Mouse (Mus musculus) thymus, postnatal 10 days (tissue): ENCODE results near the gene Tomm20.

ENCODE experiments used
- DNase-seq, 2 experiments: peaks; one replicate each; pipeline ENCODE4 v3.0.0; 2021; ENCODE audit warnings: low spot score in 2 of 2

Tomm20 gene

DNA sequence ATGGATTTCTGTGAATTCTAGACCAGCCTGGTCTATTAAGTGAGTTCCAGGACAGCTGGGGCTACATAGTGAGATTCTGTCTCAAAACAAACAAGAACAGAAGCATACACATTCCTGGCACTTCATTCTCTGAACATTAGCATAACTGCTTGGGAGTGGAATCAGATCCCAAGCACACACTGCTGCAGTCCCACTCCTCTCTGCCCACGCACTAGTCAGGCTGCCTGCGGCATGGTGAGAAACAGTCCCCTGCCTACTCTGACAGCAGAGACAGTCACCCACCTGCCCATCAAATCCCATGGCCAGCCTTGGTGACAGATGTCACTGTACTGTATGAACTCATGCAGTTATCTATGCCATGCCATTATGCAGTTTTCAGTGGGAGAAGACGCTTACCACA is 15.9 kb upstream of the Tomm20 start:
- DNase-seq = no peak

DNA sequence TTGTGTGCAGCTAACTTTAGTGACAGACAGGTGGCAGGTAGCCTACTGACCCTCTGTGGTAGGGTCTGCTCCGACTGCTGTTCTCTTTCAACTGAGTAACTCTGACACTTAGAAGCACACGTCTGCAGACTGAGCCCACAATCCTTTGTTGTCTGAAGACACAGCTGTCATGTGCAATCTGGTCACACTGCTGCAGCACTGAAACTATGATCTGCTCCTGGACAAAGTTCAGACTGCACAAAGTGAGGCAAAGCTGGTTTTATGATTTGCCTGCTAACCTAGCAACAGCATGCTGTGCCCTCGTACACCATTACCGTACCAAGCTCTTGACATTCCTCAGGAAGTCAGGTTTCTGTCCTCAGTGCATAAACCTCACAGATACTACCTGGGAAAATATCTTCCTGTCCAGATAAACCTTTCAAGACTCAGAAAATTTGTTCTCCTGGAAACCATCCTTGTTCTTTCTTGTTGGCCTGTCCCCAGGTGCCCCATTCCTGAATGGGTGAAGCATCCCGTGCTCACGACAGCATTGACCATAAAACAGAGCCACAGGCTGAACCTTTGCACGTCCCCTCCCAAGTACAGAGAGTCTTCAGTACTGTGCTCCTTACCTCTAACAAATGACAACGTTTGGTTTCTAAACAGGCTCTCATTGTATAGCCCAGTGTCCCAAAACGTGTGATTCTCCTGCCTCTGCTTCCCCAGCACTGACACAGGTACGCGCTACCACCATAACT is 6.4 kb upstream of the Tomm20 start:
- no peak for DNase-seq

DNA sequence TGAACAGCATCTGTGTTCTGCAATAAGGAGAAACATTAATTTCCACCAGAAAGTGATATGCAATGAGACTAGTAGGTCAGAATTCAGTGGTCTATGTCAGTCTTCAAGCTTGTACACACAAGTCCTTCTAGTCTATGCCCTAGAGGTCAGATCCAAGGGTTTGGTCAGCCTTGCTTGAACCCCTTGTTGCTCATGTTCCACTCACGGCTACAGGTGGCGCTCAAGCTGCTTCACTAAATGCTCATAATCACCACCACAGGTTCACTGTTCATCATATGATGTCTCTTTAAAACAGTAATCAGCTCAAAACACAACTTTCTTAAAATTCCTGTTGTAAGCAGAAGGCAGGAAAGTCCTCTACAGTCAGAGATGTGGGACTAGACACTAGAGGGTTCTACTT is 3.9 kb upstream of the Tomm20 start:
- DNase-seq = no peak

DNA sequence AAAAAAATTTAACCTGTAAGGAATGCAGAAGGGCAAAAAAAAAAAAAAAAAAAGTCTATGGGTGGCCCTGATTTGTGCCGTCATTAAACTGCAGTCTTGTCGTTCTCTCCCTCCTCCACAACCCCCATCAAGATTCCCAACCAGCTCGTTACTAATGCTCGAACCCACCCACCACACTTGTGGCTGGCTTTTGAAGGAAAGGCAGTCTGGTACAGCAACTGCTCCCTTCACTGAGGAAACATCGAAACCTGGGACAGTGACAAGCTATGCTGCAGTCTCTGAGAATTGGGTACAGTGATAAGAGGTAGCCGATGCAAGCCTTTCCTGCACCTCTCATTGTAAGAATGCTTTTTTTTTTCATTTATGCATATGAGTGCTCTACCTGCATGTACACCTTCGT is 800 bp upstream of the Tomm20 start:
- DNase-seq = no peak

DNA sequence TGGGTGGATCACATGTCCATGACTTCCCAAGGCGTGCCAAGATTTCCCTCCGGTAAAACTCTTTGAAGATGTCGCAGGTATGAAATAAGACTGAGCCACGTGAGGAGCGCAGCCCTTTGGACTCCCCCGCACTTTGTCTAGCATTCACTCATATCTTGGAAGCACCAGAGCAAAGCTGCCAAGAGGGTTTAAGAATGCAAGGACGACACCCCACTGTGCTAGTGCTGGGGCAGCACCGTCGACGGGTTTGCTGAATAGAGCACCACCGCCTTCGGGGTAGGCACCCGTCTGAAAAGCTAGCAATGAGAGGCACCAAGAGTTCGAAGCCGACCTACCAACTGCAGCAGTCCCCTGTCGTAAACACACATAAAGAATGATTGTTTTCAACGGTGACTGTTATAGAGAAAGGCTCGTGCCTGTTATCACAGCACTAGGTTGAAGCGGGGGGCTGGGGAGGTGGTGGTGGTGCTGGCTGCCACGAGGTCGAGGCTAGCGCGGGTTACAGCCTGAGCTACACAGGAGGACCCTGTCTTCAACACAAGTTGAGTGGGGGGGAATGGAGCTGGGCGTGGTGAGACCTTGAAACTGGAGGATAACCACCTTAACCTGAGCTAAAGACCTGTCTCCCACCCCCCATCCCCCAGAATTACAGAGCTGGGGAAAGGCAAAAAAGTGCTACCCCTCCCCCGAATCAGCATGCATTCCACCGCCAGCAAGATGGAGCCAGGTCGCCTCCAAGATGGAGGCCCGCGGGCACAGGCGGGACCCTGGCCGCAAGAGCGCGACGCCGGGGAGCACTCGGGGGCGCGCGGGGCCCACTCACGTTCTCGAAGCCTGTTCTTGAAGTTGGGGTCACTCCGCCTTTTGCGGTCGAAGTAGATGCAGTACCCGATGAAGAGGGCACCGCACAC is 608 bp downstream of the Tomm20 start:
- DNase-seq = peak; percentile 26 to 29

DNA sequence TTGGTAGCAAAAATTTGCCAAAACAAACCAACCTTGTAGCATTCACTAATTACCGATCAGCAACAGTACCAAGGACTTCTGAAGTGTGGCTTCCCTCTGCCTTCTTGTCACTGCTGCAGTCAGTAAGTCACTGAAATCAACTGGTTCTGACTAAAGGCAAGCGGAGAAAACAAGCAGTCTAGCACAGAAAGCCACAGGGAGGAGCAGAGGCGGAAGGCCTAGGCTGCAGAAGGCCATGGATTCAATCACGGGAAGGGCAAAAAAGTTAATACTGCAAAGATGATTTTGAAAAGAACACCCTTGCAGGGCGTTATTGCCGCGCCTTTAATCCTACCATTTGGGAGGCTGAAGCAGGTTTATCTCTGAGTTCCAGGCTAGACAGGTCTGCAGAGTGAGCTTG is 2.1 kb downstream of the Tomm20 start:
- no peak for DNase-seq

DNA sequence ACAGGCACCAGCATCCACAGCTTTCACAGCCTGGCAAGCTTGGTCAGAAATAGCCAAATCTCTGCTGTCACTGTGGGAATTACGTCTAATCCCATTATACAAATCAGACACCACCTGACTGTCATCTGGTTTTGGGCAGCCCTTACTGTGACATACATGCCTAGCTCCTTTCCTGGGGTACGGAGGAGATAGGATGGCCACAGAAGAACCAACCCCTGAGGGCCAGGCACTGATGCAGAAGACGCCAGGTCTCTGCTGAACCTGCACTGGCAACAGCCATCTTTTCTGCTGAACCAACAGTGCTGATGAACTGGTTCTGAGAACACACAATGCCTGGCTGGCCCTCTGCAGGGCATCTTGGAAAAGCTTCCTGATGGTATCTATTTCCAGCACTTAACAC is 8.3 kb downstream of the Tomm20 start:
- DNase-seq = no peak

DNA sequence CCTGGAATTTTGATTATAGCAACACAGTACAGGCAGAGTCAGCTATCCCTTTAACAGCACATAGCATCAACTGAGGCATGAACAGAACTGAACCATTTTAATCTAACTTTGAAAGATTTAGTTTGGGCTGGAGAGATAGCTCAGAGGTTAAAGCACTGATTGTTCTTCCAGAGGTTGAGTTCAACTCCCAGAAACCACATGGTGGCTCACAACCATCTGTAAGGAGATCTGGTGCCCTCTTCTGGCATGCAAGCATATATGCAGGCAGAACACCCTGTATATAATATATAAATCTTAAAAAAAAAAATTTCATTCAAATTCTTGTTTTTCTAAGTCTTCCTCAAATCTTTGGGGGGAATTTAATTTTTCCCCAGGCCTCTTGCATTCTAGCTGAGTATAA is 9.7 kb downstream of the Tomm20 start:
- DNase-seq = peak in 1 of 2 experiments; percentile 39

DNA sequence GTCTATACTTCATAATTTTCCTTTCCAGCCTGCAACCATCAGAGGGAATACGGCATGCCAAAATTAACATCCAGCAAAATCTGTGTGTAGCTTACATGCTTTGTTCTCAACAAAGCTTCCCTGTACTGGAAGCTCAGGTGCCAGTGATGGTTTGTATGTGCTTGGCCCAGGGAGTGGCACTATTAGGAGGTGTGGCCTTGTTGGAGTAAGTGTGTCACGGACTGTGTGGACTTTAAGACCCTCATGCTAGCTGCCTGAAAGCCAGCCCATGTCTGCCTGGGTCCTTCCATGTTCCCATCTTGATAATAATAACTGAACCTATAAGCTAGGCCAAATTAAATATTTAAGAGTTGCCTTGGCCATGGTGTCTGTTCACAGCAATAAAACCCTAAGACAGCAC is 10.3 kb downstream of the Tomm20 start:
- DNase-seq = no peak

DNA sequence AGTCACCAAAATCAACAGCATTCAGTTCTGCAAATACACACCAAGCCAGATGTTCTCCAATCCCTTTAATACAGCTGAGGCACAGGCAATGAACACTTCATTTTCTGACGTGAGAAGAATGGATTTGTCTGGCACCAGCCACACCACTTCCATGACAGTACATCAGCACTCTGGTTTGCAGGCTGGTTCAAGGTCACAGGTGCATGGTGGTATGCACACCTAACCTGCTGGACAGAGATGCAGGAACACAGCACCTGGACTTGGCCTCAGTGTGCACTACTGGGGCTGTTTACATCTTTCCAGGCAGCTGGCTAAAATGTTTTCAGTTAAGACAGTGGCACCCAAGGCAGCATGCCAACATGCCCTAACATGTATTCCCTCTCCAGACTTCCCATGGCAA is 13.0 kb downstream of the Tomm20 start:
- no peak for DNase-seq

DNA sequence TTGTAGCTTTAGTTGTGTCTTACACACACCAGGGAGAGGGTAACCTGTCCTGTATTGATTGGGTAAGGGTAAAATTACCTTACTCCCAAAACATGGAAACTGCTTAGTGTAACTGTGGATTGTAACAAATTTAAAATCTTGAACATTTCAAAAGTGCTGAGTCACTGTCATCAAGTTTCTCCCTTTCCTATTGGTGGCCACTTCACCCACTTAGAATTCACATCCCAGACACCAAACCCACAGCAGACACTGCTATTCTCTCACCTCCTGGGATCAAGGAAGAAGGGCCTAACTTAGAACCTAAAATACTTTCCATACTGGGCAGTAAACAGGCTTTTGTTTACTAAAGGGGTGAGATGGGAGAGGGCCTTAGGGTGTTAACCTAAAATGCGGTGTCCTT is 13.4 kb downstream of the Tomm20 start:
- DNase-seq = no peak

DNA sequence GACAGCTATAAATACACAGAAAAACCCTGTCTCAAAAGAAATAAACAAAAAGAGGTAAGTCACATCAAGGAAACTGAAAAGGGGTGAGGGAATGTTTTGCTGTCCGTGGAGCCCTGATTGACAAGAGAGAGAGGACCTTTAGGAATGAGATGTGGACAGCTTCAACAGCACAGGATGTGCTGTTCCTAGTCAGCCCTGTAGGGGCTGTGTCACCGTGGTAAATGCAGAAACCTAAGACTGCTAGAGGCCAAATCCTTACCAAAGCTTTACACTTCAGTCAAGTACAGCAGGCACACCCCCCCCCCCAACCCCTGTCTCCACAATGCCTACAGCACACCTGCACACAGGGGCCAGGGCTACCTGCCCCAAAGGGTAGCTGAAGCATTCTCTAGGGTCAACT is 13.9 kb downstream of the Tomm20 start:
- DNase-seq = no peak

DNA sequence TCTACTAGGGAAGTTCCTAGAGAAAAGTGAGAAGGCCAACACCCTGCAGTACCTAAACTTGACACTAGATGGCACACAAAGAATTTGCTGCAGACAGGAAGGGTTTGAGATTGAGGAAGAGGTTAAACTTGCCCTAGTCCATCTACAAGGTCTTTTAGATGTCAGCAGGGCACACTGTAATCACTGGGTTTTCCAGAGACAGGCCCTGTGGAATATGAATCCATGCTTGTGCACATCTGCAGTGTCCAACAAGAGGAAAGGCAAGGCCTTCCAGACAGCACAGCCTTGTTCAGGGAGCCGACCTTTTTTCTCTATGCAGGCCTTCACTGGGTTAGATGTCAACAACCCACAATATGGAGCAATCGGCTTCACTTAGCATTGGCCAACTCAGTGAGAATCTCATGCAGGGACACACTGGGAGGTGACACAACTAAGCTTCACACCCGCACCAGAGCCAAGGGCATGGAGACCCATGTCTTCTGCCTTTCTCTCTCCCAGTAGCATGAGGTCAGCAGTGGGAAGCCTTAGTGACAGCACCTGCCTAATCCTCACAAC is 16.0 kb downstream of the Tomm20 start:
- DNase-seq = peak; percentile 20 to 73

DNA sequence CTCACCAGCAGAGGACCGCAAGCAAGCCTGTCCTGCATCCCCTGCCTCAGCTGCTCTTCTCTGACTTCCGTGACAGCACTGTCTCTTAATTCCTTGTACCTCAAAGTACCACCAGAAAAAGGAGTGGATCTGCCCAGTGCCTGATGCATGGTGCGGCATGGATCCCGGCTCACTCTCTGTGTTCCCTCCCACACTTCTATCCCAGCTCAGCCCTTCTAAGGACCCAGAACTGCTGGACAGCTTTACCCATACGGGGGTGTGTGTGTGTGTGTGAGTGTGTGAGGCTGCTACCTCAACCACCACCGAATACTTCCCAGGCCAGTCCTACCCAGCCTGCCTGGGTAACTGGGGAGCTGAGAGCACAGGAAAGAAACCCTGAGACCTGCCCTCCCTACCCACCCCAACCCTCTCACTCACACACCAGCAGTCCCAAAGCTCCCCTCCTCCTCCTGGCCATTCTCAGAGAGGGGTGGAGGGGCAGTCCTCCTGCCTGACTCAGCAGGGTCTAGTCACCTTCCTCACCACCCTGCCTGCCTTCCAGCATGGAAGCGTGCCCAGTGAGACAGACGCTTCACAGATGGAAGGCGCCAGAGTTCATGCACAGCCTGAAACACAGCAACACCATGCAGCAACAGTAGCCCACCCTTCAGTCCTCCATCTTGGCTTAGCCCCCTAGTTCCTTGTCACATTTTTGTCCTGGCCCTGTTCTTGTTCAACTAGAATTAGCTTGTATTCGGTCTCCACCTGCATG is 16.7 kb downstream of the Tomm20 start:
- DNase-seq = no peak

DNA sequence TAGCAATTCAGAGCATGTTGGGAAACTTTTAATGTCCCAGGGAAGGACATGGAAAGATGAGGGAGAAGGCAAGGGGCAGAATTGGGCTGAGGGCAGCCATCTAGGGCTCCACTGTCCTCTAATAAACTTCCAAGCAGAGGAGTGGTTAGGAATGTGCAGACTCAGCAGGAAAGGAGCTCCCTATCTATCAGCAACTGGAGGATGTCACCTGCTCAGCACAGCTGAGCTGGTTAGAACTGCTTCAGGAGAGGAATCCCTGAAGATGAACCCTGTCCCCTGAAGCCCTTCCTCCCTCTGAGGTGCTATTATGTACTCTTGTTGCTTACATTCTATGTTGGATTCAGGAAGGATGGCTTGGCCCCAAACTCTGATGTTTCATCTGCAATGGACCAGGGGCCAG is 17.6 kb downstream of the Tomm20 start:
- no peak for DNase-seq

DNA sequence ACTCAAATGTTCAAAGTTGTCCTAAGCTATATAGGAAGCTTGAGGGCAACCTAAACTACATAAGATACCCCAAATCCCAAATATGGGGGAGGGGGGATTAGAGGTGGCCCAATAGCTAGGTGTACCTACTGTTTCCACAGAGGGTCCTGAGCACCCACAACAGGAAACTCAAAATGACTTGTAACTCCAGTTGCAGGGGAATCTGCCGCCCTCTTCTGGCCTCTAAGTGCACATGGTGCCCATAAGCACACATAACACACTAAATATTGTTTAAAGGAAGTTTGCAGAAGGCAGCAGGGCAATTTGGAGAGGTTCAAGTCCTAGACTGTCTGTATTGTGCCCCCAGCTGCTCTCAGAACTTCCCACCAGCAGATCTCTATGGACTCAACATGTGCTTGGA is 18.6 kb downstream of the Tomm20 start:
- peak; percentile 26 to 36 for DNase-seq

DNA sequence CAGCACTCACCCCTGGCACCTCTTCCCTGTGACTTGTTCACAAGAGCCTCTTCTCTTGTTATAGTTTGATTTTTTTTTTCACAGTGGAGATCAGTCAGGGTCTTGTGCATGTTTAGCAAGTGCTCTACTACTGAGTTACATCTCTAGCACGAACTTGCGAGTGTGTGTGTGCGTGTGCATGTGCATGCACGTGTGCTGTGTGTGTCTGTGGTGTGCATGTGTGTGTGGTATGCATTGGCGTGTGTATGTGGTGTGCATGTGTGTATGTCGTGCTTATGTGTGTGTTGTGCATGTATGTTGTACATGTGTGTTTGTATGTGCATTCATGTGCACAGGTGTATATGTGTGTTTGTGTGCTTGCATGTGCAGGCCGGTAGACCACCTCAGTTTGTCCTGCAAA is 22.7 kb downstream of the Tomm20 start:
- DNase-seq = no peak

DNA sequence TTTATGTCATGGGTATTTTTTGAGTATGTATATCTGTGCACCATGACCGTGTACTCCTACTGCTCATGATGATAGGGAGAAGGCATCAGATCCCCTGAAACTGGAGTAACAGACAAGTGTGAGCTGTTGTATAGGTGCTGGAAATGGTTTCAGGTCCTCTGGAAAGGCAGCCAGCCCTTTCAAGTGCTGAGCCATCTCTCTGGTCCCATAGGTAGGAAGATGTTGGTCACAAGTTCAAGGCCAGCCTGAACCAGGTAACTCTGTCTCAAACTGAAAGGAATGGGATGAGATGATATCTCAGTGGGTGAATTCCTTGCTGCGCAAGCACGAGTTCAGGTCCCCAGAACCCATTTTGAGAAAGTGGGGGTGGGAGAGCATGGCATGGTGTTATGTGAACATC is 24.2 kb downstream of the Tomm20 start:
- DNase-seq = no peak

DNA sequence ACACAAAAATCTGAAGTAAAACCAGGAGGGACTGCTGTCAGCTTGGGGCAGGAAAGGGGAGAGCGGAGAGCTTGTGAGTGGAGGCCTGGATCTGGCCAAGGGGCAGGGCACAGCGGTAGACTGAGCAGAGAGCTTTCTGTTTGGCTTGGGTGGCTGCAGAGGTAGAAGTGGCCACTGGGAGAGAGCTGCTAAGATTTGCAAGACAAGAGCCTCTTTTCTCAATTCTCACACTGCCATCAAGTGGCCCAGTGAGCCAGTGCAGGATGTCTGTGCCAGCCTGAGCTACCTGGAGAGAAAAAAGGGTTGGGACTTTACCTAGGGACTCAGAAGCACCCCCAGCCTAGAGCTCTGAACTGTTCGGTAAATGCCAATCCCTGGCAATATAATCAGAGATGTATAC is 24.8 kb downstream of the Tomm20 start:
- DNase-seq = peak; percentile 54 to 65

DNA sequence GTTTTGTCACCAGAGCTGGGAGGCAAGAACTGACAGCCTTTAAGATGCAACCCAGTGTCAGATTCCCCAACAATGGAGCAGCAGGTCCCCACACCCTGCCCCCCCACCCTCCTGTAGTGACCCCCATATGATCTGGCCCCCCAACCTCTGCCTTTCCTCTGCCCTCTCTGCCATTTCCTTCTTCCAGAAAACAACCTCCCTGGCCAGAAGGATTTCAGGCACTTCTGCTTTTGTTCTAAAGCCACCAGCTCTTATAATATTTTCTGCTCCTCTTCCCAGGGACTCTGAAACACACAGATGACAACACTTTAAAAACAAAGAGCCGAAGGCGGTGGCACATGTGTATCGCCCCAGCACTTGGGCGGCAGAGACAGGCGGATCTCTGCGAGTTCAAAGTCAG is 25.3 kb downstream of the Tomm20 start:
- DNase-seq = no peak

DNA sequence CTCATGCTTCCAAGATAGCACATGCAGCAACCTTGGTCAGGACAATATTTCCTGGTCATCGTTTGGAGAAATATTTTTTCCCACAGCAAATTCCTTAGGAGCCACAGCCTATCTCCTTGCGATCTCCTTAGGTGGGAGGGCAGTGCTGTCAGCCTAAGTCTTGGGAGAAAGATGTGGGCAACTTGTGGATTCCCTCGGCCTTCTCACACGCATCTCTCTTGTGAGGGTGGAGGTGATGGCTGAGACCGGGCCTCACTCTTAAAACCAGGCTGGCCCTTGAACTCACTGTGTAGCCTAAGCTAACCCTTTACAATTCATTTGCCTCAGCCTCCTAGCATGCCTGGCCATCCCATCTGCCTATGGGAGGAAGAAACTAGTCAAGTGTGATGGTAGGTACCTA is 25.9 kb downstream of the Tomm20 start:
- DNase-seq = no peak

DNA sequence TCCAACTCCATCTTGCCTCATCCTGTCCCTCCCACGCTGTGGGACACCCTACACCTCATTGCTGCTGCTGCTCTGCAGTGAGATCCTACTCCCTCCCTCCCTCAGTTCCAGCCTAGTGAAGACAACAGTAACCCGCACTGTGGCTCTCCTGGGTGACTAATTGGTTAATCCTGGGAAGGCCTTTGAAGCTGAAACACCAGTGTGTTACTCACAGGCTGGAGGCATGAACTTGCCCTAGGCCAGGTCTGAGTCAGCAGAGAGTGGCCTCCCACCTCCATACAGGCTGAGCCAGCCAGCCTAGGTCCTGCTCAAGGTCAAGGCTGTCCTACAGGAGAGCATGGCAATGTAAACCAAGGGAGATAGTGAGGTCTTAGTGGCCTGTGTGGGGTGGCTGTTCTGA is 26.4 kb downstream of the Tomm20 start:
- DNase-seq = no peak
